Mouse (Mus musculus) embryonic facial prominence, embryonic 14.5 days (tissue): ENCODE measurements at regions not wholly inside any gene's neighbourhood (a gene's known extent, or its start where the extent isn't known, plus 50 kb on each side); places are given as distances from the start of the nearest gene placed in this dataset.

Source experiments
- ATAC-seq: fragments of 200-750 bp; cut with Nextera tagmentation; 2 replicates; pipeline ENCODE4 v1.8.0; 2017; ENCODE audit warnings: low read depth, moderate number of reproducible peaks, moderate TSS enrichment
- DNase-seq: peaks from one replicate; pipeline ENCODE4 v3.0.0-alpha.2; 2015; ENCODE audit warnings: low spot score
- H3K27ac ChIP-seq: fragments of 300-500 bp; sonication (generic); replicated peaks from 2 replicates; pipeline ENCODE4 v1.5.1; 2014; ENCODE audit warnings: low read depth, mild to moderate bottlenecking, low read length, moderate library complexity
- H3K27me3 ChIP-seq: fragments of 300-500 bp; sonication (generic); replicated peaks from 2 replicates; pipeline ENCODE4 v1.6.1; 2014; ENCODE audit warnings: low read length; ENCODE audit not compliant: control insufficient read depth, insufficient read depth
- H3K36me3 ChIP-seq: fragments of 300-500 bp; sonication (generic); 2 replicates; pipeline ENCODE4 v1.6.1; 2014; ENCODE audit warnings: low read length, mixed read lengths; ENCODE audit not compliant: control insufficient read depth, insufficient read depth
- H3K4me1 ChIP-seq: fragments of 300-500 bp; sonication (generic); 2 replicates; pipeline ENCODE4 v1.6.1; 2014; ENCODE audit warnings: antibody characterized with exemption, low read length; ENCODE audit not compliant: control insufficient read depth, insufficient read depth
- H3K4me2 ChIP-seq: fragments of 300-500 bp; sonication (generic); 2 replicates; pipeline ENCODE4 v1.6.1; 2014; ENCODE audit warnings: low read depth, mild to moderate bottlenecking, low read length, moderate library complexity, mixed read lengths
- H3K4me3 ChIP-seq: fragments of 300-500 bp; sonication (generic); 2 replicates; pipeline ENCODE4 v1.5.1; 2014; ENCODE audit warnings: low read depth, mild to moderate bottlenecking, low read length
- H3K9ac ChIP-seq: fragments of 300-500 bp; sonication (generic); 2 replicates; pipeline ENCODE4 v1.6.1; 2014; ENCODE audit warnings: low read depth, mild to moderate bottlenecking, low read length, moderate library complexity, mixed read lengths
- H3K9me3 ChIP-seq: fragments of 300-500 bp; sonication (generic); 2 replicates; pipeline ENCODE4 v1.6.1; 2016; ENCODE audit warnings: low read length; ENCODE audit not compliant: control insufficient read depth
- WGBS: fragments of 180-500 bp; shearing (Covaris S2); extraction: QIAGEN DNeasy Blood & Tissue Kit; methylation state at CpG from one replicate; pipeline ENCODE4 v1.1.7; 2014; 5-methylcytosine and 5-hydroxymethylcytosine counted together

DNA sequence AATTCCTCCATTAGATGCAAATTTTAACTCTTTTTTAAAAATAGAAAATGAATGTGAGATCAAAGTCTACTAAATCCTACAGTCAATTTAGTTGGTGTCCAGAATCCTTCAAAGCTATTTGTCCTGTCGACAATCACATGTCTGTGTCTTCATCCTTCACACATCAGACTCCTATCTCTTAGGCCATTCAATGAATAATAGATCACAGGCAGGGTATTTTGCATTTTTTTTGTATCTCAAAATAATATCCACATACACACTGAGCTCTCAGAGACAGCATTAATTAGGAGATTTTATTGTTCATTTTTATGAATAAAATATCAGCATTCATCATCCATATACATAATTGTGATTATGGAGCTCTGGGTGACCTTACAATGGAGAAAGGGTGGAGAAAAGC, 427.2 kb downstream of the Hao1 start:
- ATAC-seq: no peak
- Histone ChIP-seq H3K9ac (no peak overlapping the region), H3K27ac (no peak overlapping the region), H3K4me3 (no peak overlapping the region), H3K36me3 (no peaks in the 10 kb centered on the region), H3K9me3 (no peaks in the 10 kb centered on the region), H3K27me3 (no peaks in the 10 kb centered on the region), H3K4me2 (no peak overlapping the region), H3K4me1 (no peaks in the 10 kb centered on the region)
- 73% methylated on average over 1 of the region's 1 CpGs for WGBS
- no peak for DNase-seq

DNA sequence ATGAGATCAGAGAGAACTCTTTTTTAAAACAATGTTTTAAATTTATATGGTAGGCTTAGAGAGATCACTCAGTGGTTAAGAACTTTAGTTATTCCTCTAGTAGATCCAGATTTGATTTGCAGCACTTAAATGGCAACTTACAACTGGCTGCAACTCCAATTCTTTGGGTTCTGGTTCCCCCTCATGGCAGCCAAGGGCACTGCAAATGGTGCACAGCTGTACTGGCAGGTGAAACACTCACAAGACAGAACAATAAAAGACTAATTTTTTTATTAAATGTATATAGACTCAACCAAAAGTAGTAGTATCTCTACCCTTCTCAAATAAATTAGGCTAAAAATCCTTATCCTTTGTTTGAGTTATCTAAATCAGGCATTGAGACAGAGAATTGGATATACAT, 446.9 kb downstream of the Hao1 start:
- Histone ChIP-seq H3K4me2 (no peak overlapping the region), H3K27ac (no peak overlapping the region), H3K4me3 (no peak overlapping the region), H3K9ac (no peak overlapping the region), H3K36me3 (no peaks in the 10 kb centered on the region), H3K4me1 (no peaks in the 10 kb centered on the region), H3K9me3 (no peaks in the 10 kb centered on the region), H3K27me3 (no peaks in the 10 kb centered on the region)
- no peak for ATAC-seq
- no peak for DNase-seq

DNA sequence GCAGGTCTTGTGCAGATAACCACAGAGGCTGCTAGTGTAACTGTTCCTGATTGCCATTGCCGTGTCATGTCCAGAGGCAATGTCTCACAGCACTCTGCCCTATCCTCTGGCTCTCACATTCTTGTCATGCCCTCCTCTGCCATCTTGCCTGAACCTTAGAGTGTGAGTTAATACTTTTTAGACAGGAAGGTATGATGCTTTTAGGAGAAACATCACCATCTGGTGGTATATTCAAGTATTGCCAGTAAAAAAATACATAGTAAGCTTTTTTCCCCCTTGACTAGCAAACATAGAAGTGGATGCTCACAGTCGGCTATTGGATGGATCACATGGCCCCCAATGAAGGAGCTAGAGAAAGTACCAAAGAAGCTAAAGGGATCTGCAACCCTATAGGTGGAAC, 465.8 kb downstream of the Hao1 start:
- Histone ChIP-seq H3K36me3 (no peaks in the 10 kb centered on the region), H3K27ac (no peak overlapping the region), H3K9ac (no peak overlapping the region), H3K27me3 (no peaks in the 10 kb centered on the region), H3K4me1 (no peaks in the 10 kb centered on the region), H3K9me3 (peaks cover 4% of the 10 kb centered on the region; the same call in 1 of the 2 replicates), H3K4me3 (no peak overlapping the region), H3K4me2 (no peak overlapping the region)
- DNase-seq (no peak), ATAC-seq (no peak)
- WGBS: 82% methylated on average over 2 of the region's 2 CpGs

DNA sequence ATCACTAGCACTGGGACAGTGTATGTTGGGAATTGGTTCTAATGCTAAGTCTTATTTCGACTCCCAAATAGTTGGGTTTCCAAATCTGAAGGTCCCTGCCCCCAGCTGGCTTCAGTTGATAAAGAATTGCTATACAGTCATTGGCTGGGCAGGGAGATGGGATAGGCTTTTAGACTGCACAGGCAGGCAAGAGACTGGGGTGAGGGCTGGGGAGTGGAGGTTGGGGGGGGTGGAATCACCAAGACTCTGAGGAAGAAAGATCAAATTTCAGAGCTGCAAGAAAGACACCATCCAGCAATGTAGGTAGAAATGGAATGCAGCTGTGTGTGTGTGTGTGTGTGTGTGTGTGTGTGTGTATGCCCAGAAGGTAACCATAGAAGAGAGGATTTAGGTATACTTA, 474.0 kb downstream of the Hao1 start:
- no peaks in the 10 kb centered on the region for H3K9me3 ChIP-seq
- H3K4me1 ChIP-seq: no peaks in the 10 kb centered on the region
- WGBS: 69% methylated on average over 1 of the region's 1 CpGs
- H3K4me3 ChIP-seq: no peak overlapping the region
- H3K4me2 ChIP-seq: no peak overlapping the region
- 0 out of 2 replicates have a peak, but pooled peaks have one; percentile 15 for ATAC-seq
- no peak for DNase-seq
- no peaks in the 10 kb centered on the region for H3K36me3 ChIP-seq
- H3K27me3 ChIP-seq: no peaks in the 10 kb centered on the region
- no peak overlapping the region for H3K9ac ChIP-seq
- no peak overlapping the region for H3K27ac ChIP-seq

DNA sequence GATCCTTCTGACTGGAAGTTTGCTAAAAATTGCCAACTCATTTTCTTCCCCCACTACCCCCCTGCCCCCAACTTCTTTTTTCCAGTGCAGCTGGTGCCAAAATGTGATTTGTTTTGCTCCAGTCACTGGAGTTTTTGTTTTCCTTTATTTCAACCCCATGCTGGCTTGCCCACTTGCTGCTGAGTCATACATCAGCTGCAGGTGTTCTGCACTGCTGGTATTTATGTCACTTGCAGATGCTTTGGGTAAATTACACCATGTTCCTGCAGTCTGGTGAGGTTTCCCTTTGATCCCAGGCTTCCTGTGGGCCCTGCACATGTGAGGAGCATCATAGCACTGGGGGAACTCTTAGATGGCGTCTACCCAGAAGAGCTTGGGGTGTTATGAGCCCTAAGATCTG, 476.2 kb downstream of the Hao1 start:
- H3K27me3 ChIP-seq: no peaks in the 10 kb centered on the region
- no peak overlapping the region for H3K4me2 ChIP-seq
- H3K36me3 ChIP-seq: no peaks in the 10 kb centered on the region
- no peak overlapping the region for H3K9ac ChIP-seq
- H3K27ac ChIP-seq: no peak overlapping the region
- 41% methylated on average over 1 of the region's 1 CpGs for WGBS
- no peaks in the 10 kb centered on the region for H3K4me1 ChIP-seq
- H3K4me3 ChIP-seq: no peak overlapping the region
- ATAC-seq: no peak
- no peaks in the 10 kb centered on the region for H3K9me3 ChIP-seq
- peak; percentile 43 for DNase-seq

DNA sequence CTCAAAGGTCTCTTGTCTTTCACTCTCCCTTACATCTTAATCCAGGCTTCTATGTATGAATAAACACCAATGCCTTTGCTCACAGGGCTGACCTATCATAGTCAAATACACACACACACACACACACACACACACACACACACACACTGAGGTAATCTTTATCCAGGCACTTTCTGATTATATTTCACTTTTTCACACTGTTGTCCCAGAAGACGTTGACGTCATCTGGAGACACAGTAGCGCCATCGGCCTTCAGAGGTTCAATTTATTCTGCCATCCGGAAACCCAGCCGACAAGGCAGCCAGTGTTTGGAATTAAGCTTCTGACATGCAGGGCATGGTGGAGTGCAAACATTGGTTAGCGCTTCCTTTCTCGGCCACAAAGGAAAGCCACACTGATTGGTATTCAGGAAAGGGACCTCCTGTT, 486.2 kb downstream of the Hao1 start:
- Histone ChIP-seq H3K27ac (no peak overlapping the region), H3K4me3 (no peak overlapping the region), H3K27me3 (no peaks in the 10 kb centered on the region), H3K36me3 (no peaks in the 10 kb centered on the region), H3K4me2 (no peak overlapping the region; the same call in 1 of the 2 replicates), H3K4me1 (no peaks in the 10 kb centered on the region), H3K9me3 (no peaks in the 10 kb centered on the region), H3K9ac (no peak overlapping the region)
- WGBS: 26% methylated on average over 8 of the region's 8 CpGs
- peak; percentile 57; the same call in 1 of the 2 replicates for ATAC-seq
- peak; percentile 67 for DNase-seq

DNA sequence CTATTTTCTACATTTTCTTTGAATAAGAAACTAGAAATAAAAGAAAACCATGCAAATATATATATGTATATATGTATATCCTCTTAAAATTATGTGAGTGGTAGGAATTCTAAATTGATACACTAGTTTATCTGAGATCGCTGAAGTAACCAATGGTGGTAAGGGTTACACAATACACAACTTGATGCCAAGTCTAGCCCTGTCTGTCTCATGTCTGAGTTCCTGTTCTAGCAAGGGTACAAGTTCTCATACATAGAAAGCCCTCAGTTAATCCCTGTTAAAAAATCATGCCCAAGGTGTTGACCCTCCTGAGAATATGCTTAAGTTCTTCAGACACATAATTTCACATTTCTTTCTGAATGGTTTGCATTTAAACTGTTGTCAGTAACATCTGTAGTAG, 486.8 kb downstream of the Hao1 start:
- WGBS: 91% methylated on average over 1 of the region's 1 CpGs
- no peaks in the 10 kb centered on the region for H3K36me3 ChIP-seq
- H3K4me3 ChIP-seq: no peak overlapping the region
- H3K9me3 ChIP-seq: no peaks in the 10 kb centered on the region
- DNase-seq (no peak), ATAC-seq (no peak)
- H3K27ac ChIP-seq: no peak overlapping the region
- no peak overlapping the region for H3K9ac ChIP-seq
- no peaks in the 10 kb centered on the region for H3K27me3 ChIP-seq
- H3K4me1 ChIP-seq: no peaks in the 10 kb centered on the region
- no peak overlapping the region for H3K4me2 ChIP-seq

DNA sequence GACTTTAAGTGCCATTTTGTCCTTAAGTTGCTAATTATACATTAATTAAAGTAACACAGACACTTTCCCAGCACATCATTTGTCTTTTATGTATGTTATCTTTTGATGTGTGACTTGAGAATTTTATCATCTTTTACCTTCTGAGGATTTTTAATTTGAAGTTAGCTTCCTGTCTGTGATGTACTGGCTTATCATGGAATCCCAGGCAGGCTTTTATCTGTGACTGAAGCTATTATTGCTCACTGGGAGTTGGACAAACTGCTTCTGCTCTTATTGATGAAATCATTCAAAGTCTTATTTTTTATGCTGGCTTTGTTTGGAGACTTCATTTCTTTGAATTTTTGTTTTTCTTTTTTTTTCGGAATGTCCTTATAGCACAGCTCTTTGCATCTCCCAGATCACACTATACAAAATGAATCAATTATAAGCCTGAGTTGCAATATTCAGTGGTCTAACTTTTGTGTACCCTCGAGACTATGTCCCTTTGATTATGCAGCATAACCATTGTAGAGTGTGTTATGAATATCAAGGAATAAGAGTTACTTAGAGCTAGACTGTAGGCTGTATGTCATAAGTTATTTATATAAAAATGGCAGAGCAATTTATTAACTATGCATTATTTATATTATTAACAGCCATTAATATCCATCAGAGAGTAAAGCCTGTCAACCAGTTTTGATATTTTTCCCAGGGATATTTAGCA, 494.1 kb downstream of the Hao1 start:
- no peak overlapping the region for H3K27ac ChIP-seq
- H3K27me3 ChIP-seq: no peaks in the 10 kb centered on the region
- DNase-seq (no peak), ATAC-seq (no peak)
- WGBS: 83% methylated on average over 2 of the region's 2 CpGs
- no peak overlapping the region for H3K4me3 ChIP-seq
- no peaks in the 10 kb centered on the region for H3K36me3 ChIP-seq
- H3K9me3 ChIP-seq: no peaks in the 10 kb centered on the region
- H3K4me2 ChIP-seq: no peak overlapping the region
- no peak overlapping the region for H3K9ac ChIP-seq
- no peaks in the 10 kb centered on the region for H3K4me1 ChIP-seq

DNA sequence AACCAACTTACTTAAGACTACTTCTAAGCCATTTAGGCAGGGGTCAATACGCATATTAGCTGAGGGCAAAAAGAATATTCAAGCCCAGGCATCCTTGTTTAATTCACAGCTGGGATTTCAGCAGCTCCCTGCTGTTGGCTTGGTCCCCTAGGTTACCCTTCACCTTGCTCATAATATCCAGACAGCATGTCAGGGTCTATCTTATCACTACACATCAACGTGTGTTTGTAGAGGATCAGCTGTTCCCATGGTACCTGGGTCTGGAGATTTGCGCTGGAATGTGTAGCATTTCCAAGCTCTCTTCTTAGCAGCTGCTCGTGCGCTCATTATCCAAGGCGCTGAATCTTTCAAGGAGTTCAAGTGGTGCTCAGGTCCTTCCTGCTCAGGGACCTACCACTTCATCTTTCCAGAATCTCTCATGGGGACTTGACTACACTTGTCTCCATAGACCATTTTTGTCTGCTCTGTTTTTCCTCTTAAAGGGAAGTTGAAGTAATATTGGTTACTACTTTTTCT, 484.5 kb downstream of the Bmp2 start:
- no peak overlapping the region for H3K9ac ChIP-seq
- no peak overlapping the region for H3K27ac ChIP-seq
- no peak for ATAC-seq
- H3K36me3 ChIP-seq: no peaks in the 10 kb centered on the region
- H3K4me1 ChIP-seq: no peaks in the 10 kb centered on the region
- no peaks in the 10 kb centered on the region for H3K27me3 ChIP-seq
- no peak overlapping the region for H3K4me3 ChIP-seq
- H3K4me2 ChIP-seq: no peak overlapping the region
- DNase-seq: no peak
- 69% methylated on average over 6 of the region's 6 CpGs for WGBS
- H3K9me3 ChIP-seq: no peaks in the 10 kb centered on the region
